Mouse (Mus musculus): ENCODE data around the gene Hrh2.

Gene Hrh2

DNA sequence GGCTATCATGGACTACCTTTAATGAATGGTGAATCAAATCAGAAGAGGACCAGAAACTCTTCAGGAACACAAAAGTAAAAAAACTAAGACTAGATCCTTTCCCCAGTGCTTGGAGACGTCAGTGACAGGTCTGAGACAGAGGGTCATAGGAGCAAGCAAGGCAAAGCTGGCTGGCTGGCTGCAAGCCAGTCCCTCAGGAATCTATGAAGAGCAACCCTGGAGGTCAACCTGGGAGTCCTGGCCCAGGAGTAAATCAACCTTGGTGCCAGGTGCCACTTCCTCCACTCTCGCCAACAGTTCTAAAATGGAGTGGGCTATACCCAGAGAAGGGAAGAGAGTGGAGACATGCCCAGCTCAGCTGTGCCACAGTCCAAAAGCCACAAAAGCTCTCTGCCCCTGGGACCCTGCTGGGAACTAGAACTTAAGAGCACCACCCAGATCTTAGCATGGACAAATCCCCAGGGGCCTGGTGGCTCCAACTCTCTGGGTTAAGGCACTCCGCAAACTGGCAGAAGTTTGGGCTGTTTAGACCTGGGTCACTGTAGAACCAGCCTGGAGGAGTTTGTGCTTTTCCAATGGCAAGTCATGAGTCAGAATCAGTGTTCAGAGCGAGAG is 15.4 kb upstream of the Hrh2 start:
- DNase-seq (ENCODE audit: low spot score in 2 of 2), result no peak

DNA sequence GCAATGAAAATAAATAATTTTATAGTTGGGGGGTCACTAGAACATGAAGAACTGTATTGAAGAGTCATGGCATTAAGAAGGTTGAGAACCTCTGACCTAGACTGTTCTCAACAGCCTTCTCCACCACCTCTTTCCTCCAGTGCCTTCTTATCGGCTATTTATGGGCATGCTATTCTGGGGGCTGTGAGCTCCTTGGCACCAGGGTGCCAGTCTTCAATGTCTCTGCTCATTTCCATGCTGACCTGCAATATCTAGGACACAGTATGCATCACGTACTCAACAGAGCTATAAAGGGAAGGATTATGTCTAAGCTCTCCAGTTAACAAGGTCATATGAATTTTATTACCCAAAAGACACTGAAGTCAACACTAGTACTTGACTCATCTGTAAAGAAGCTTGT is 14.6 kb upstream of the Hrh2 start:
- DNase-seq (ENCODE audit: low spot score in 2 of 2), result no peak

DNA sequence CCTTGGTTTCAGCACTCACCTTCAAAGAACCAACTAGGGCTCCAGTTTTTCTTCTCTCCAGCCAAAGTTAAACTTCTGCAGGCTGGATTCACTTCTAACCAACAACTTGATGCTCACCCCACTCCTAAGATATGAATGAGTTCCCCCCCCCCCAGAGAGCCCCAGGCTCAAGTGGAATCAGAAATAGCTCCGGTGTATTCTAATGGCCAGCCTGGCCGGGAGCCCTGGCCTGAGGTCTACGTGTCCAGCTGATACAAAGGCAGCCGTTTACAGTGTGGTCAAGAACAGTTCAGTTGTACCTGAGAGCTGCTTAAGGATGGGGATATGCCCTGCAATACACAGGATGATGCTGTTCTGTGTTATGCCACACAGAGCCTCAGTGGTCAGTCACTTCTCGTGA is 13.3 kb upstream of the Hrh2 start:
- DNase-seq (ENCODE audit: low spot score in 2 of 2), result no peak

DNA sequence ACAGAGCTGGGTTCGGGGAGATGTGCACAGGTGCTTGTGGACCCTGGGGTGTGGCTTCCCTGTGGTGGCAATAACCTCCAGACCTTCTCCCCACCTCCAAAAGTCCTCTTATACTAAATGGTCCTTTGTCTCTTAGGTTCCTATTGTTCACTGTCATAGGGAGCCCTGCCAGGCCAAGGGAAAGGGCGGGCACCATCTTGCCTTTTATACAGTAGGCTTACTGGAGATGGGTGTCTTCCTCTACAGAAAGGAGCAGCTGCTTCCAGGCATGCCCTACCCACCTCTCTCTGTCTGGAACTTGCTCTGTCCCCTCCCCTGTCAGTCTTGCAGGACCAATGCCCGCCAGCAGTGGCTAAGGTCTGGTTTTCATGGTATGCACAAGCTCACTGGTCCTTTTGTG is 12.0 kb upstream of the Hrh2 start:
- DNase-seq (ENCODE audit: low spot score in 2 of 2), result no peak

DNA sequence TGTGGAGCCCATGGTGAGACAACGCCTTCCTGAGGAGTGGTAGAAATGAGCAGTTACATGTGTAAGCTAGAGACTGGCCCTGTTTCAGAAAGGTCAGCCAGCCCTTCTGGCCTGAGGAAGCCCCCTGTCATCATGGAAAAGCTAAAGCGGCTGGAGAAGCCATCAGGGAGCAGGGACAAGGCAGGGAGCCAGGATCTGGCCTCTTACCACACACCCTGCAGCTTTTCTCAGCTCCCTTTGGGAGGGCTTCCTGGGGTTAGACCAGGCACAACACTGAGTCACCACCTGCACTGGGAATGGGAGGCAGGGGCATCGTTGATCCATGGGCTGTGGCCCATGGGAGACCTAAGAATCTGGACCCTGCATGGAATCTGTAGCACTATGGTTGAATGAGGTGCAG is 11.5 kb upstream of the Hrh2 start:
- no peak for DNase-seq (ENCODE audit: low spot score in 2 of 2)

DNA sequence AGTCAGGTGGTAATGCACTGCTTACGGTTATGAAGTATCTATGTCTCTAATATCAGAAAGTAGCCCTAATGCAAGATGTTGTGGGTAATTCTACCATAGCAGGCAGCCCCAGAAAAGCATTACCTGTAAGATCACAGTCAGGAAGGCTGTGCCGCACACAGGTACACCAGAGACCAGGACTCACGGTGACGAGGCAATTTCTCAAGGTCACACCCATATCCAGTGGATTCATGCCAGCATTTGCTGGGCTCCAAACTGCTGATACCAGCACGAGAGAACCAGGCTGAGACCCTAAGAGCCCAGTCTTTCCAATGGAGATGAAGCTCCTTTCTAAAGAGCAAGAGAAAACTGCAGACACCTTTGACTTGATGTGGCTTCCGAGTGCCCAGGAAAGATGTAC is 10.6 kb upstream of the Hrh2 start:
- DNase-seq (ENCODE audit: low spot score in 2 of 2), result no peak

DNA sequence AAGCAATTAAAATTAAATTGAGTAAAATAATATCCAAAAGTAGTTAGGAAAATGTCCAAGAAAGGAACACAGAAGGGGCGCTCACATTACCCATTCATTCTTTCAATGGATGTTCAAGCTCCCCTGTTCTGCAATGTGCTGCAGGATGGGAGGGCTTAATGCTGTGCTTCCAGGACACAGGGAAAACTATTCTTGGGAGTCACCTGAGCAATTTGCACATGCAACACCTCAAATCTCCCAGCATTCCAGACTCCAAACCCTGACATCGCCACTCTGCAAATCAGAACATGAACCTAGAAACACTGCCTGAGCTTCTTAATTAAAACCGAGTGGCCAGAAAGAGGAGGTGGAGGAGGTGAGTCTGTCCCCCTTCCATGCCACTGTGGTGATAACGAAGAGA is 10.0 kb upstream of the Hrh2 start:
- no peak for DNase-seq (ENCODE audit: low spot score in 2 of 2)

DNA sequence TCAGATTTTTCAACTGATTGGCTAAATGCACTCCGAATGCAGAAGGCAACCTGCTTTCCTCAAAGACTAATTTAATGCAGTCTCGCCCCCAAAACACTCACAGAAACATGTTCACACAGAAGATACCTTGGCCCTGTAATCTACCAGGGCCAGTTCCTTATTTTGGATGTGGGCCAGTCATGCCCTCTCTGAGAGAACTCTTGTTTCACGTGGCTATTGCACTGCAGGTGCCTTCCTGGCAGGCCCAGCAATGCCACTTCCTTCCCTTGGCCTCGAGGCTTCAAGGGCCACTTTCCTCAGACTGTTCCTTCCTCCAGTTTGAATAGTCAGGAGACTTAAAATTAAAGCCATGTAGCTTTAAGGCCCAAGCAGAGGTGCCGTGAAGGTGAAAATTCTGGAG is 5.5 kb upstream of the Hrh2 start:
- no peak for DNase-seq (ENCODE audit: low spot score in 2 of 2)

DNA sequence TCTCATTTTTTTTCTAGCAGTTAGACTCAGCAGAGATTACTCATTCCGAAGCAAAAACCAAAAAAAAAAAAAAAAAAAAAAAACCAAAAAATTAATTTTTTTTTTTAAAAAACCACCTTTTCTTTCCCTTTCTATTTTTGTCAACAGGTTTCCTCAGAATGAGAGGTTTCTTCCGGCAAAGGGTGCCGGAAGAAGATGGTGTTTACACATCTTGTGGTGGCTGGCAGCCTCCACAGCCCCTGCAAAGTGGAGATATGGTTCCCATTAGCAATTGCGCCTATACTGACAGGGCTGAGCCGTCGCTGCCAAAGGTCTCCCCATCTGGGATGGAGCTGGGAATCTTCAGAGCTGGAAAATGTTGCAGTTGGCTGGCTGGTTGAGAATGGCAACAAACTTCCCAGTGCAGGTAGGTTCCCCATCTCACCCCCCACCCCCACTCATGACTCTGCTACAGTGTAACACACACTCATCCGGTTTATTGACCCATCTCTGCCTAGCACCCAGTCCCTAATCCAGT is 3.7 kb upstream of the Hrh2 start:
- DNase-seq (ENCODE audit: low spot score in 2 of 2), result no peak

DNA sequence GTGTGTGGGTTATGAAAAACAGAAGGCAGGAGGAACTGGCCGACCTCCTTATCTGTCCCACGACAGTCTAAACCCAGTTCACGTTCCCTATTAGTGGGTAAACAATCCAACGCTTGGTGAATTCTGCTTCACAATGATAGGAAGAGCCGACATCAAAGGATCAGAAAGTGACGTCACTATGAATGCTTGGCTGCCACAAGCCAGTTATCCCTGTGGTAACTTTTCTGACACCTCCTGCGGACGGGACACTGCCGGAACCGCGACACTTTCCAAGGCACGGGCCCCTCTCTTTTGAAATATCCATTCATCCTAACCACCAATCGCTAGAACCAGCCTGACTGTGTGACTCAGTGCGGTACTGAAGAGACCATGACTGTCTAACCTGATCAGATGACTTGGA is 2.0 kb upstream of the Hrh2 start:
- DNase-seq (ENCODE audit: low spot score in 2 of 2), result peak in 1 of 2 experiments; percentile 75

DNA sequence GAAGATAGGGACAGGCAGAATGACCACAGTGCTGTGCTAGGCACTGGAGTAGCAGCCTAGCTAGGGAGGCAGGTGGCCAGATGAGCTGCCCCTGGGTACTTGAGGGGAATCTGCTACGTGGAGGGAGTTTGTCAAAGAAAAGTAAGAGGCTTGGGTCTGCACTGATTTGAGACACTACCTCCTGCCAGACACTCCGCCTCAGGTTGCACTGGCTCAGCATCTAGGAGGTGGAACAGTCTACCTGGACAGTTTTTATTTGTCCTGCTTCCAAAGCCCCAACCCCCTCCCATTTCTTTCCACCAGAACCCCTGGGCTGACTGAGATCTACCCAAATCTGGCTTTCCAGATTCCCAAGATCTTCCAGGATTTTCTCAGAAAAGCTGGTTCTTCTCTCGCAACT is 748 bp upstream of the Hrh2 start:
- DNase-seq (ENCODE audit: low spot score in 2 of 2), result no peak

DNA sequence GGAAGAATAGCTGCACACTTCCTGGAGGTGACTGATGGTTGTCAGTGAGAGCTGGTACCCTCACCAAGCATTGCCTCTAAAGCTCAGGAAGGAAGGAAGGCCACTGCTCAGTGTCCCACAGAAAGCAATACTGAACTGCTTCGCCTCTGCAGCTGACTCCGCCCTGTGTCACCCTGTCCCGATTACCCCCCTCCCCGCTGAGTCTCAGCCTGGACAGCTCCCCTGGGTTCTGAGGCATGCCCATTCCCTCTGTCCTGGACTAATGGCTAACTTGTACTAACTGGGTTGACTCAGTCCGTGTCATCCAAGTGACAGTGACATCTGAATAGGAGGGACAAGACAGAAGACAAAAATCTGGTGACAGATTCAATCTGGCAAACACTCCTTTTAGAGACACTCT is 1.7 kb downstream of the Hrh2 start:
- no peak for DNase-seq (ENCODE audit: low spot score in 2 of 2)

DNA sequence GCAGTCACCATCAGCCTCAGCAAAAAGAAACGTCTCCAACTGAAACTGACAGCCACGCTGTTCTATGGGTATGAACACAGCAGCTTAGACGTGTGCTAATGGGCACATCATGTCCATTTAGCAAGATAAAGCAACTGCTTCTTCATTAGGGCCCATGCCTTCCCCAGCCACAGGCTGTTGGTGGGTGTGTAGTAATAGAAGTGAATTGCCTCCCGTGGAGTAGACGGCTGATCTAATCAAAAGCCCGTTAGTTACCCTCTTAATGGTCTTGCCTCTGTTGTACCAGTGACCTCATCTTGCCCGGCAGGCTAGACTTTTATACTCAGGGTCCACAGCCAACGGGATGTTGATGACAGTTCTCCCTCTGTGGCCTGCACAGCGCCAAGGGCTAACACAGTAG is 7.1 kb downstream of the Hrh2 start:
- no peak for DNase-seq (ENCODE audit: low spot score in 2 of 2)

DNA sequence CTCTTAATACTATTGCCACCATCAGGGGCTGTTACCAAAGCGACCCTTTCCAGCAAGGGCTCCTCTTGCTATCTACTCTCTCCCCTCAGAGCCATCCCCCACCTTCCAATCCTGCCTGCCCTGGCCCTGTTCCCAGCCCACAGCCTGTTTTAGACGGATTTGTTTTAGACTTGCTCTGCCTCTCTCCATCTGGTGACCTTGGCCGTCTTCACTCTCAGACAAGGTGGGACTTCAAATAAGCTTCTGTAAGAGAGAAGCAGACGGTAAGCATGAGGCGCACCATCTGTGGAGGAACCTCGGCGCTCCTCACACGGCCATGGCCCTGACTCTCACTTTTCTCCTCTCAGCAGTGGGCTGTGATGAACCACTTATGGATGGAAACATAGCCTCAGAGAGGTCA is 10.5 kb downstream of the Hrh2 start:
- DNase-seq (ENCODE audit: low spot score in 2 of 2), result no peak

DNA sequence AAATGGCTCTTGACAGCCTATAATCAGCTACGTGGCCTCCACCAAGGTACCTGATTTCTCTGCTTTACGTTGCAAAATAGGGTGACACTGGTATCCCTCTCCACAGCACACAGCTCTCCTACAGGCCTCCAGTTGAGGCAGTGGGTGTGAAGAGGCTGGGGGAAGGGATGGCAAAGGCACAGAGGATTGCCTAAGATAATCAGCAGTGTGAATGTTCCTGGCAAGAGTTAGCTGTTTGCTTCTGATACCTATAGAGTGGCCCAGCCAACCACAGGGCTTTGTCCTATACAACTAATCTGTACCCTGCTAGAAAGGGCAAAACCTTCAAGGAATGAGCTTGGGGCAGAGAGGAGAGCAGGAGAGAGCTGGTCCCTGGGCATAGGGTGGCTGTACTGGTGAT is 11.5 kb downstream of the Hrh2 start:
- DNase-seq (ENCODE audit: low spot score in 2 of 2), result no peak

DNA sequence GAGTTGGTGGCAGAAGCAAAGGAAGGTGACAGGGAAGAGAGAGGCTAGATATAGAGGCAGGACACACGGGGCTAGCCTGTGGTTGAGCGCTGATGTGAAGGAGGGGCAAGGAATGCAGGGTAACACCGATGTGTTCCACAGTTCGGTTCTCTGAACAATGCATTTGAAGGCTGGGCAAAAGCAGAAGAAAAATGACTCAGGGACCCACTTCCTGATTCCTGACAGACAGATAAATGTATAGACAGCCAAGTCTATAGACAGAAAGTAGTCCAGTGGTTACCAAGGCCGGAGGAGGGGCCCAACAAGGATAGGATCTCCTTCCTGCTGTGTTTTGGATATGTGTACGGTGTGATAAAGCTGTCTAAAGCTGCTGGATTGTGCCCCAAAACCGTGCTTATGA is 13.3 kb downstream of the Hrh2 start:
- no peak for DNase-seq (ENCODE audit: low spot score in 2 of 2)

DNA sequence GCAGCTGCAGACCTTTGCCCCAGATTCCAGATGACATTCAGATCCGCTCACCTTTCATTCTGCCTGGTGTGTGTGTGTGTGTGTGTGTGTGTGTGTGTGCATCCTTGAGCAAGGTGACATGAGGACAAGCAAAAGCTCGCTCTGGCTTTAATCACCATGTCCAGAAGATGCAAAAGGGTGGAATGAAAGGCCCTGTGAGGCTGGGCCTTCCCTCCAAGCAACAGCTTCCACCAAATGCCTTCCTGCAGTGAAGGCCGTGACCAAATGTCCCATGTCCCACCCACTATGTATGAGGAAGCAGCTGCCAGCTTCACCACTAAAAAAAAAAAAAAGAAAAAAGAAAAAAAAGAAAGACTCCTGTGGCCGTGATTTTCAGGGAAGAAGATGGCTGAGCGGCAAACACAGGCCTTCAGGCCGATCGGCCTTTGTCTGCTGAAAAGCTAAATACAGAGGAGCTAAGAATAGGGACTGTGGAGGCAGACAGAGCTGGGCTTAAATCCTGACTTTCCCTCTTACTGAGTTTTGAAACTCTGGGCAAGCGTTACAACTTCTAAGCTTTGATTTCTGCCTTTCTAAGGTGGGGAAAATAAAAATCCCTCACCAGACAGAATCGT is 14.3 kb downstream of the Hrh2 start:
- DNase-seq (ENCODE audit: low spot score in 2 of 2), result no peak

DNA sequence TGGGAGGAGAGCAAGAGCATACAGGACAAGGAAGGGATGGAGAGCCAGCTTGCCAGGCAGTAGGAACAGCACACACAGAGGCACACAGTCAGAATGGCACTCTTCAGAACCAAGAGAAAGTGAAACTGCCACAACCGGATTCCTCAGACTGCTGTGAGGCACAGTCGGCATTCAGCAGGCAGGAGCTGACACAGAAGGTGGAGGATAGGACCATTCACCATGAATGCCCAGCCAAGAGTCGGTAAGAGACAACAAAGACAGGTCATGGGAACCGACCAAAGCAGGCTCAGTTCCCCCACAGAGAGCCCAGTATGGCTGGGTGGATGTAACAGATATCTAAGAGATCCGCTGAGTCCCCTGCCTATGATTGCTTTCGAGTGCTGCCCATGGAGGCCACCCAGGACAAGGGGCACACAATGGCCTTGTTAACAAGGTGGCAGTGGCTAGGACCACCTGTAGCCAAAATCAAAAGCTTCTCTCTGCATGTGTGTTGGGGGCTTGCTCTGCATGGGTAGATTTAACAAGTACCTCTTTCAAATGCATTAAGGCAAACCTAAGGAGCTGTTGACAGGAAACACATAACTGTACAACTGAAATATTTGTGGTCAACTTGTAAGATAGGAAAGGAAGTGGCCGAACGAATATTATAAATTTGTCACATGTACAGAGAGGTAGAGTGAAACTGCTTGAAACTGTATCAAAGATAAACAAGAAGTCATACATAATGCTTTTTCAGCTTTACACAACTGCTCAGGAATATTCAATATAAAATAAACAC is 17.7 kb downstream of the Hrh2 start:
- DNase-seq (ENCODE audit: low spot score in 2 of 2), result no peak

DNA sequence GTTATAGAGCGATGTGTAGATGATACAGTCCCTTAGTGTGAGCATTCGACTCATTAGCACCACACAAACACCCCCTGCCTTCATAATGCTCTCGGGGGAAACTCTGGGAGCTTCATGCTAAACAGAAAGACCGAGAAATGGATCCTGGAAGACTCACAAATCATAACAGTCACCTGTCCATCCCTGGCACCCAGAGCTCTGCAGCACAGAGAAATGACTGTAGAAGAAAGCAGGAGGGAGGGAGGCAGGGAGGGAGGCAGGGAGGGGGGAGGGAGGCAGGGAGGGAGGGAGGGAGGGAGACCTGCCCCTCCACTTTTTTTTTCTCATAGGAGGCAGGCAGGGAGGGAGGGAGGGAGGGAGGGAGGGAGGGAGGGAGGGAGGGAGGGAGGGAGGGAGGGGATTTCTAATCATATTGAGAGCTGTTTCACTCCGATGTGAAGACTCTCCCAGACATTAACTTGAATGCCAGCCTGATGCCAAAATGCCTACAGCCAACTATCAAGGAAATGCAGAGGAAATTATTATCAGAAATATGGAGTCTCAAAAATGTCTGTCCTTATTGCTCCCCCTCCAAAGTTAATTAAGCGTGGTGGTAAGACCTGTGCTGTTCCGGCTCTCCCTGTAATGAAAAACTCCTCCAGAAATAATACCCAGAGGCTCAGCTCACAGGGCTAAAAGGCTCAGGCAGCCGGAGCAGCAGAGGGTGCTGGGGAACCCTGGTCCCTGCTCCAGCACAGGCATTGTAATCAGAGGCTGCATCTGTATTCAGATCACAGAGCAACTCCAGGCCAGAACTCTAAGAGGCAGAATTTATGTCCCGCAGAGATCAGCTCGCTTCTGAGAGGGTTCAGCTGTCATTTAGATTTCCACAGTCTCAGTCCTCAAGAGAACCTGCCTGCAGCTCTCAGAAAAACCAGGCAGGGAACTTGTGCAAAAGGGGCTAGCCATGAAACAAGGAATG is 19.9 kb downstream of the Hrh2 start:
- no peak for DNase-seq (ENCODE audit: low spot score in 2 of 2)

DNA sequence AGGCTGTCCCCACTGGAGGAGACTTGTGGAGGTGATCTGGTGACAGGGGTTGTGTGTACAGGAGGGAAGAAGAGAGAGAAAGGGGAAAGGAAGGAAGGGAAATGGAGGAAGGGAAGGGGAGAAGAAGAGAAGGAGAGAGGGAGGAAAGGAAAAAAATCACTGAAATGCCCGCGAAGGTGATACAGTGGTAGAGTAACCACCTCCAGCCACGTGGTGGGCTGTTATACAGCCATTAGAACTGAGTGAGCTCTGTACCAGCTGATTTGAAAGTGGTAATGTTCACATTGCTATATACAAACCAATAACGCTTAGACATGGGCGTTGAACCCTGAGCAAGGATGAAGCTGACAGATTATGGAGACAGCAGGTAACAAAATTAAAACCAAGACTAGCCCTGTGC is 20.6 kb downstream of the Hrh2 start:
- DNase-seq (ENCODE audit: low spot score in 2 of 2), result no peak

DNA sequence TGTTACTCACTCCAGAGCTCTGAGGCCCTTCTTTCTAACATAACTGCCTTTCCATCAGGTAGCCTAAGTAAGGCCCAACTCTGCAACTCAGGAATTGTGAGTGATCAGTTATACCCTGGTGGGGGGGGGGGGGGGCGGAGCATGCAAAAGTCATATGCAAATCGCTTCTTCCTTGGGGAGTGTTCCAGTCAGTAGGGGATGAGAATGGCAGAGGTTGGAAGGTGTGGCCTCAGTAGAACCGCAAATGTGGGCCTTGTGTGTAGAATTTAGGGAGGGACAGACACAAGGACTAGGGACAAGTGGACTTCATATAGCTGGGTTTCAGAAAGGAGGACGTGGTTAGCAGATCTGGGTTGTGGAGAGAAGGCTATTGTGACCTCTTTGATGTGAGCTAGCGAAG is 23.3 kb downstream of the Hrh2 start:
- no peak for DNase-seq (ENCODE audit: low spot score in 2 of 2)

DNA sequence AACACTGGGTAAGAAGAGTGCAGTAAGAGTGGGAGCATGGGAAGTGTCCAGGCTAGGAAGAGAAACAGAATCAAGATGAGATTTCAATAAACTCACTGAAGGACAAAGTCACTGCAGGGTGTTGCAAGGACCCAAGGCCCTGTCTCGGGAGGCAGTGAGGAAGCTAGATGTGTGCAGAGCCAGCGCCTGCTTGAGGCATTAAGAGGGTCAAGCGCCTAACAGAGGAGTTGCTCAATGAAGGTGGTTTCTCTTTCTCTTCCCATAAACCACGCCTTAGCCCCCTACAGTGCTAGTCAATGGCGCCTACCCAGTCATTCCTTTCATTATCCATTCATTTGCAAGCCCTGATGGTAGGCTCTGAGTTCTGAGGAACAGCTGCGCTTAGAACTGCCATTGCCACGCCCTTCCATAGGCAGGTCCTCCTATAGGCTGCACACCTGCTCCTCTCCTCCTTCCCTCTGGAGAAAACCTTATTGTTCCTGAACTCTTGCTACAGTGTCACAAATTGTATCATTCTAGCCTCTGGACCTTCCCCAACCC is 23.9 kb downstream of the Hrh2 start:
- no peak for DNase-seq (ENCODE audit: low spot score in 2 of 2)
